Mouse (Mus musculus) myocyte (in vitro differentiated cells): ENCODE measurements at regions not wholly inside any gene's neighbourhood (a gene's known extent, or its start where the extent isn't known, plus 50 kb on each side); places are given as distances from the start of the nearest gene placed in this dataset.
A peak's percentile ranks its signal among the peaks of the same experiment; 100 is the strongest.

ENCODE experiments used
- E2F4 ChIP-seq: IDR thresholded peaks from one replicate; pipeline ENCODE4 v1.6.1; 2011; ENCODE audit warnings: mild to moderate bottlenecking, control low read depth, moderate library complexity; ENCODE audit not compliant: insufficient read depth
- MYOG ChIP-seq, 3 experiments: IDR thresholded peaks; one replicate each; pipeline ENCODE4 v1.6.1; 2011; ENCODE audit warnings: control low read depth in 2 of 3, low read depth in 2 of 3, mild to moderate bottlenecking in 2 of 3; ENCODE audit not compliant: insufficient read length in 2 of 3, control insufficient read depth in 1 of 3, insufficient read depth in 1 of 3
- POLR2A ChIP-seq: IDR thresholded peaks from one replicate; pipeline ENCODE4 v1.6.1; 2011; ENCODE audit warnings: low read depth, mild to moderate bottlenecking, control low read depth, moderate library complexity; ENCODE audit not compliant: insufficient read length
- REST ChIP-seq: IDR thresholded peaks from one replicate; pipeline ENCODE4 v1.6.1; 2011; ENCODE audit warnings: mild to moderate bottlenecking, control low read depth, moderate library complexity; ENCODE audit not compliant: insufficient read depth, insufficient read length
- SRF ChIP-seq: IDR thresholded peaks from one replicate; pipeline ENCODE4 v1.6.1; 2011; ENCODE audit warnings: low read depth; ENCODE audit not compliant: control insufficient read depth, insufficient read length

- TF ChIP-seq POLR2A = no peak
- no peak for TF ChIP-seq E2F4
- TF ChIP-seq MYOG (IDR thresholded peaks at IDR 0.05; ENCODE audit: control insufficient read depth in 1 of 3, insufficient read depth in 1 of 3, insufficient read length in 2 of 3, low read depth in 2 of 3) = peak in 2 of 3 experiments; percentile 38 to 70
- TF ChIP-seq SRF = no peak
- no peak for TF ChIP-seq REST
Observed at GRCm38 (mm10) chr15:21836110-21836509, 712.7 kb upstream of the Cdh18 start.
